Mouse (Mus musculus): ENCODE results near the gene Matn3. TPM values are rescaled to one million over a fixed set of nuclear protein-coding genes. Genes with fewer than 3 reads are reported as not detected.

The Matn3 gene
- polyA plus RNA-seq (2012; rRNA removed), result not detected in 2 replicates

- Histone ChIP-seq H3K27ac (ENCODE audit: insufficient read depth, low read depth, low read length) (no peak within 1 kb of the TSS), H3K36me3 (ENCODE audit: control insufficient read depth, insufficient read depth, low read length) (no peaks in the 10 kb centered on the region), H3K4me1 (ENCODE audit: control insufficient read depth, insufficient read depth, low read length) (no peaks in the 10 kb centered on the region), H3K4me3 (ENCODE audit: insufficient read depth, low read depth, low read length) (peak within 1 kb of the TSS; percentile 26), H3K27me3 (replicated peaks; ENCODE audit: control insufficient read depth, insufficient read depth, low read length) (no peaks in the 10 kb centered on the region)
- DNase-seq, result peak; percentile 87
- TF ChIP-seq CTCF (conservative IDR thresholded peaks at IDR 0.05; ENCODE audit: insufficient read depth, insufficient read length, low read depth, low read length) (no peak), POLR2A (IDR thresholded peaks at IDR 0.05; ENCODE audit: low read depth, low read length) (no peak)
- 2% methylated on average over 42 of the region's 42 CpGs for WGBS
Measured at GRCm38 (mm10) chr12:8947714-8948464, at the start of gene Matn3. Gene Matn3 (plus strand): TSS chr12:8947929.

GRCm38 (mm10) chr12:8898879-8899785 is 48.6 kb upstream of the Matn3 start:
- Histone ChIP-seq H3K27me3 (replicated peaks; ENCODE audit: control insufficient read depth, insufficient read depth, low read length) (no peaks in the 10 kb centered on the region), H3K36me3 (ENCODE audit: control insufficient read depth, insufficient read depth, low read length) (no peaks in the 10 kb centered on the region), H3K27ac (ENCODE audit: insufficient read depth, low read depth, low read length) (no peak overlapping the region), H3K4me1 (ENCODE audit: control insufficient read depth, insufficient read depth, low read length) (no peaks in the 10 kb centered on the region), H3K4me3 (ENCODE audit: insufficient read depth, low read depth, low read length) (no peak overlapping the region)
- DNase-seq, result no peak
- WGBS, result 79% methylated on average over 19 of the region's 19 CpGs
- no peak for TF ChIP-seq CTCF (conservative IDR thresholded peaks at IDR 0.05; ENCODE audit: insufficient read depth, insufficient read length, low read depth, low read length)

DNA sequence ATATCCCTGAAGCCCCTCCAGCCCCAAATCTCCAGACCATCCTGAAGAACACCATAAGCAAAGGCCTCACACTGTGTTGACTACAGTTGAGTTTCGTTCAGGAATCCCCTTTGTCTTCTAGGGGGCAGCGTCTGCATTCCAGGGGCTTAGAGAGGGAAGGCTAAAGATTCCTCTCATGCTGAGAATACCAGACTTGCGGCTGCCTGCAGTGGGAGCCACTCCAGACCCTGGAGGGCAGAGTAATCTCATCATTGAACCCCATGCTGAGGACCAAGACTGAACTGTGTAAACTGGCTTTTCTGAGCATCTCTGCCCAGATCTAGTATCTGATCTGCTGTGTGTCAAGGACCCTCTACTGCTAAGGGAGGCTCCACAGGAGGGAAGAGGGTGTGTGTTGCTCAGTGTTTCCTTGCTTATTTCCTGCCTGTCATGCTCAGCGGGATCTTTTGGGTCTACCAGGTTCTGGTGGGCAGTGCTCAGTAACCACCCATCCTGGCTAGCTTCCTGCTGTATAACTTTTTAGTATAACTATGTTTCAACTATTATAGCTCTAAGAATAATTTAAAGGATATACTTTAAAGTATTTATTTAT is 47.5 kb upstream of the Matn3 start:
- no peaks in the 10 kb centered on the region for H3K4me1 ChIP-seq (ENCODE audit: control insufficient read depth, insufficient read depth, low read length)
- no peaks in the 10 kb centered on the region for H3K36me3 ChIP-seq (ENCODE audit: control insufficient read depth, insufficient read depth, low read length)
- DNase-seq, result peak; percentile 62
- no peaks in the 10 kb centered on the region for H3K27me3 ChIP-seq (replicated peaks; ENCODE audit: control insufficient read depth, insufficient read depth, low read length)
- peak overlapping the region; percentile 29 for H3K27ac ChIP-seq (ENCODE audit: insufficient read depth, low read depth, low read length)
- TF ChIP-seq CTCF (conservative IDR thresholded peaks at IDR 0.05; ENCODE audit: insufficient read depth, insufficient read length, low read depth, low read length) (no peak), POLR2A (IDR thresholded peaks at IDR 0.05; ENCODE audit: low read depth, low read length) (no peak)
- WGBS, result 47% methylated on average over 4 of the region's 4 CpGs
- no peak overlapping the region for H3K4me3 ChIP-seq (ENCODE audit: insufficient read depth, low read depth, low read length)

DNA sequence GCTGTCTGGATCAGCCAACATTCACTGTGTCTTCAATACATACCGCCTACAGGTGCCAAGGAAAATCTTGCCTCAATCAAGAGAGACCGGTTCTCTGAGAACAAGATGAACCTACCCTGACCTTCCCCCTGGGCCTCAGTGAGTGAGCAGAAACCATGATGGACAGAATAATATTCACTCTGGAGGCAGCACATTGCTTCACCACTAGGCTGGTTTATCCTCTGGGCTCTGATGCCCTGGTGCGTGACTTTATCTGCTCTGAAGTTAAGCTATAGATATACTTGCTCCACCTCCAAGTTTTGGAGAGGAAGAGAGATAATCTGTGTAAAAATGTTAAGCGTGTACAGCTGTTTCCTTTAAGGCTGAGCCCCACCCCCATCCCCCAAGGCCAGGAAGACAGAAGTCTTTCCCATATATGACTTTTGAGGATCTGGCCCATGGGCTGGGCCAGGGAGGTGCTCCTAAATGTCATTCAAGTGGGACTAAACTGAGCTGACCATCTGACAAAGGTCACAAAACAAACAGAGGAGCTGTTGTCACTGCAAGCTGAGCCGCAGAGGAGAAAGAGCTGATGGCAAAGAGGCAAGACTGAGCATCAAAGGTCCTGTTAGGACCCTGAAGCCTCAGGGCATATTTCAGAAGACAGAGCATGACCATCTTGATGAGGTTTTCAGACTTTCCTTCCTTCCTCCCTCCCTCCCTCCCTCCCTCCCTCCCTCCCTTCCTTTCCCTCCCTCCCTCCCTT is 46.6 kb upstream of the Matn3 start:
- no peak for TF ChIP-seq CTCF (conservative IDR thresholded peaks at IDR 0.05; ENCODE audit: insufficient read depth, insufficient read length, low read depth, low read length)
- TF ChIP-seq POLR2A (IDR thresholded peaks at IDR 0.05; ENCODE audit: low read depth, low read length), result no peak
- Histone ChIP-seq H3K27ac (ENCODE audit: insufficient read depth, low read depth, low read length) (peak overlapping the region; percentile 57), H3K4me1 (ENCODE audit: control insufficient read depth, insufficient read depth, low read length) (no peaks in the 10 kb centered on the region), H3K36me3 (ENCODE audit: control insufficient read depth, insufficient read depth, low read length) (no peaks in the 10 kb centered on the region), H3K27me3 (replicated peaks; ENCODE audit: control insufficient read depth, insufficient read depth, low read length) (no peaks in the 10 kb centered on the region), H3K4me3 (ENCODE audit: insufficient read depth, low read depth, low read length) (no peak overlapping the region)
- peak; percentile 70 for DNase-seq
- 48% methylated on average over 5 of the region's 5 CpGs for WGBS

DNA sequence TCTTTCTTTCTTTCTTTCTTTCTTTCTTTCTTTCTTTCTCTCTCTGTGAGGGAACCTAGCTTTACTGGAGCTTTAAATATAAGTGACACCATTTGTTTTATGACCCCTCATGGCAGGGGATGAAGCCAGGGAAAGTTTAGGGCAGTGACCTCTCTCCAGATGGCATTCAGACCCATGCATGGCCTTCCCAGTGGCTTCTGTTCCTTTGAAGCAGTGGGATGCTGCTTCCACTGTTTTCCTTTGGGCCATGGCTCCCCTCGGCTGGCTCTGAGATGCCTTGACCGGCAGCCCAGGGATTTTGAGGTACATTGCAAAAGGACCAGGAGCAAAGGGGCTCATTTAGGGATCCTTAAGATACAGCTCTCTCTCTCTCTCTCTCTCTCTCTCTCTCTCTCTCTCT is 45.8 kb upstream of the Matn3 start:
- no peaks in the 10 kb centered on the region for H3K36me3 ChIP-seq (ENCODE audit: control insufficient read depth, insufficient read depth, low read length)
- 50% methylated on average over 2 of the region's 2 CpGs for WGBS
- no peak overlapping the region for H3K27ac ChIP-seq (ENCODE audit: insufficient read depth, low read depth, low read length)
- H3K27me3 ChIP-seq (replicated peaks; ENCODE audit: control insufficient read depth, insufficient read depth, low read length), result no peaks in the 10 kb centered on the region
- no peaks in the 10 kb centered on the region for H3K4me1 ChIP-seq (ENCODE audit: control insufficient read depth, insufficient read depth, low read length)
- DNase-seq, result no peak
- no peak for TF ChIP-seq POLR2A (IDR thresholded peaks at IDR 0.05; ENCODE audit: low read depth, low read length)
- TF ChIP-seq CTCF (conservative IDR thresholded peaks at IDR 0.05; ENCODE audit: insufficient read depth, insufficient read length, low read depth, low read length), result no peak
- no peak overlapping the region for H3K4me3 ChIP-seq (ENCODE audit: insufficient read depth, low read depth, low read length)

GRCm38 (mm10) chr12:8902479-8902878 is 45.2 kb upstream of the Matn3 start:
- Histone ChIP-seq H3K4me3 (ENCODE audit: insufficient read depth, low read depth, low read length) (no peak overlapping the region), H3K36me3 (ENCODE audit: control insufficient read depth, insufficient read depth, low read length) (no peaks in the 10 kb centered on the region), H3K27me3 (replicated peaks; ENCODE audit: control insufficient read depth, insufficient read depth, low read length) (no peaks in the 10 kb centered on the region), H3K4me1 (ENCODE audit: control insufficient read depth, insufficient read depth, low read length) (no peaks in the 10 kb centered on the region), H3K27ac (ENCODE audit: insufficient read depth, low read depth, low read length) (no peak overlapping the region)
- TF ChIP-seq POLR2A (IDR thresholded peaks at IDR 0.05; ENCODE audit: low read depth, low read length), result no peak
- TF ChIP-seq CTCF (conservative IDR thresholded peaks at IDR 0.05; ENCODE audit: insufficient read depth, insufficient read length, low read depth, low read length), result no peak
- WGBS, result 41% methylated on average over 3 of the region's 3 CpGs
- no peak for DNase-seq
